Mouse (Mus musculus) liver, postnatal 0 days (tissue): ENCODE results near the gene Pawr. TPM values are rescaled to one million over a fixed set of nuclear protein-coding genes. Genes with fewer than 3 reads are reported as not detected.

Source experiments
- ATAC-seq: fragments of 200-750 bp; cut with Nextera tagmentation; 2 replicates; pipeline ENCODE4 v1.8.0; 2017; ENCODE audit warnings: mild to moderate bottlenecking, moderate library complexity
- DNase-seq: peaks from one replicate; pipeline ENCODE4 v3.0.0-alpha.2; 2016
- H3K27ac ChIP-seq: fragments of 300-500 bp; sonication (generic); 2 replicates; pipeline ENCODE4 v1.5.1; 2014; ENCODE audit warnings: antibody characterized with exemption, moderate library complexity, mild to moderate bottlenecking, low read depth
- H3K27me3 ChIP-seq: fragments of 300-500 bp; sonication (generic); 2 replicates; pipeline ENCODE4 v1.6.1; 2014; ENCODE audit warnings: low read length, control low read depth, mixed read lengths; ENCODE audit not compliant: insufficient read depth
- H3K36me3 ChIP-seq: fragments of 300-500 bp; sonication (generic); replicated peaks from 2 replicates; pipeline ENCODE4 v1.6.1; 2014; ENCODE audit warnings: mild to moderate bottlenecking, control low read depth, low read length, moderate library complexity, mixed read lengths; ENCODE audit not compliant: insufficient read depth
- H3K4me1 ChIP-seq: fragments of 300-500 bp; sonication (generic); 2 replicates; pipeline ENCODE4 v1.6.1; 2014; ENCODE audit warnings: antibody characterized with exemption, mild to moderate bottlenecking, control low read depth; ENCODE audit not compliant: insufficient read depth
- H3K4me2 ChIP-seq: fragments of 300-500 bp; sonication (generic); 2 replicates; pipeline ENCODE4 v1.6.1; 2014; ENCODE audit warnings: low read depth, mild to moderate bottlenecking, low read length, moderate library complexity, mixed read lengths
- H3K4me3 ChIP-seq: fragments of 300-500 bp; sonication (generic); 2 replicates; pipeline ENCODE4 v1.5.1; 2014; ENCODE audit warnings: low read depth, low read length
- H3K9ac ChIP-seq: fragments of 300-500 bp; sonication (generic); replicated peaks from 2 replicates; pipeline ENCODE4 v1.6.1; 2014; ENCODE audit warnings: mild to moderate bottlenecking, moderate library complexity
- H3K9me3 ChIP-seq: fragments of 300-500 bp; sonication (generic); 2 replicates; pipeline ENCODE4 v1.6.1; 2016; ENCODE audit warnings: mild to moderate bottlenecking, control low read depth, low read length, mixed read lengths
- CTCF ChIP-seq: sonication (generic); IDR thresholded peaks from 2 replicates; pipeline ENCODE4 v1.5.1; 2016; ENCODE audit warnings: antibody characterized with exemption, low read depth
- EP300 ChIP-seq: IDR thresholded peaks from 2 replicates; pipeline ENCODE4 v1.6.1; 2016; ENCODE audit warnings: antibody characterized with exemption, low read depth, mild to moderate bottlenecking
- WGBS: fragments of 180-500 bp; shearing (Covaris S2); extraction: QIAGEN DNeasy Blood & Tissue Kit; methylation state at CpG from one replicate; pipeline ENCODE4 v1.1.7; 2014; ENCODE audit not compliant: insufficient replicate concordance; 5-methylcytosine and 5-hydroxymethylcytosine counted together
- polyA plus RNA-seq: library from polyadenylated mRNA; unstranded; fragments of >200 nt; fragmentation: Nextera tagmentation; extraction: Ambion mirVana; gene quantifications from 2 replicates; pipeline ENCODE4 v1.2.1, GENCODE M21; 2015

The Pawr gene
- polyA plus RNA-seq, 1 experiment from 2014 or later, result 3.5 TPM

GRCm38 (mm10) chr10:108294766-108295165 is 37.2 kb upstream of the Pawr start:
- H3K36me3 ChIP-seq, result no peaks in the 10 kb centered on the region
- no peak overlapping the region for H3K27ac ChIP-seq
- no peak overlapping the region for H3K4me2 ChIP-seq
- TF ChIP-seq CTCF (no peak), EP300 (no peak)
- 77% methylated on average over 7 of the region's 7 CpGs for WGBS
- H3K9me3 ChIP-seq, result no peaks in the 10 kb centered on the region
- DNase-seq, result no peak
- ATAC-seq, result no peak
- no peak overlapping the region for H3K4me3 ChIP-seq
- H3K4me1 ChIP-seq, result no peaks in the 10 kb centered on the region
- H3K9ac ChIP-seq, result no peak overlapping the region
- H3K27me3 ChIP-seq, result no peaks in the 10 kb centered on the region

DNA sequence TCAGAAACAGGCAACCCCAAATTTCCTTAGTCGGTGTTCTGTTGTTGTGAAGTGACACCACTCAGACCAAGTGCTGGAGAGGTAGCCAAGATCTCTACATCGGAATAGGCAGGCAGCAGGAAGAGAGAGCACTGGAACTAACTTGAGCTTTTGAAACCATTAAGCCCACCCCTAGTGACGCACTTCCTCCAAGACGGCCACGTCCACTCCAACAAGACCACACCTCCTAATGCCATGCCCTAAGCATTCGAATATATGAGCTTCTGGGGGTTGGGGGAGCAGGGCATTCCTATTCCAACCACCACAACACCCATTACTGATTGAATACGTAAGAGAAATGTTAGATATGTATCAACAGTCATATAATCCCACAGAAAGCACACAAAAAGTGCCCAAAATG is 35.5 kb upstream of the Pawr start:
- DNase-seq (no peak), ATAC-seq (no peak)
- no peak for TF ChIP-seq EP300
- no peak for TF ChIP-seq CTCF
- no peaks in the 10 kb centered on the region for H3K4me1 ChIP-seq
- no peak overlapping the region for H3K4me2 ChIP-seq
- 72% methylated on average over 7 of the region's 7 CpGs for WGBS
- H3K9me3 ChIP-seq, result no peaks in the 10 kb centered on the region
- no peaks in the 10 kb centered on the region for H3K27me3 ChIP-seq
- no peak overlapping the region for H3K27ac ChIP-seq
- H3K9ac ChIP-seq, result no peak overlapping the region
- H3K4me3 ChIP-seq, result no peak overlapping the region
- H3K36me3 ChIP-seq, result no peaks in the 10 kb centered on the region

GRCm38 (mm10) chr10:108298261-108298660 is 33.7 kb upstream of the Pawr start:
- Histone ChIP-seq H3K4me1 (no peaks in the 10 kb centered on the region), H3K27ac (no peak overlapping the region), H3K9ac (no peak overlapping the region), H3K4me3 (no peak overlapping the region), H3K4me2 (no peak overlapping the region), H3K9me3 (no peaks in the 10 kb centered on the region), H3K27me3 (no peaks in the 10 kb centered on the region), H3K36me3 (no peaks in the 10 kb centered on the region)
- DNase-seq, result no peak
- 90% methylated on average over 13 of the region's 13 CpGs for WGBS
- TF ChIP-seq EP300 (no peak), CTCF (no peak)
- ATAC-seq, result no peak

GRCm38 (mm10) chr10:108298841-108299545 is 32.9 kb upstream of the Pawr start:
- ATAC-seq, result no peak
- H3K4me3 ChIP-seq, result no peak overlapping the region
- 74% methylated on average over 16 of the region's 17 CpGs for WGBS
- H3K27me3 ChIP-seq, result no peaks in the 10 kb centered on the region
- H3K4me2 ChIP-seq, result no peak overlapping the region
- no peaks in the 10 kb centered on the region for H3K36me3 ChIP-seq
- no peaks in the 10 kb centered on the region for H3K9me3 ChIP-seq
- TF ChIP-seq CTCF (no peak), EP300 (no peak)
- no peaks in the 10 kb centered on the region for H3K4me1 ChIP-seq
- DNase-seq, result no peak
- no peak overlapping the region for H3K27ac ChIP-seq
- H3K9ac ChIP-seq, result no peak overlapping the region

GRCm38 (mm10) chr10:108299828-108300227 is 32.1 kb upstream of the Pawr start:
- Histone ChIP-seq H3K9me3 (no peaks in the 10 kb centered on the region), H3K27me3 (no peaks in the 10 kb centered on the region), H3K4me3 (no peak overlapping the region), H3K4me1 (no peaks in the 10 kb centered on the region), H3K9ac (no peak overlapping the region), H3K4me2 (no peak overlapping the region), H3K36me3 (no peaks in the 10 kb centered on the region), H3K27ac (no peak overlapping the region)
- DNase-seq (no peak), ATAC-seq (no peak)
- WGBS, result 75% methylated on average over 11 of the region's 11 CpGs
- no peak for TF ChIP-seq EP300
- TF ChIP-seq CTCF, result no peak

DNA sequence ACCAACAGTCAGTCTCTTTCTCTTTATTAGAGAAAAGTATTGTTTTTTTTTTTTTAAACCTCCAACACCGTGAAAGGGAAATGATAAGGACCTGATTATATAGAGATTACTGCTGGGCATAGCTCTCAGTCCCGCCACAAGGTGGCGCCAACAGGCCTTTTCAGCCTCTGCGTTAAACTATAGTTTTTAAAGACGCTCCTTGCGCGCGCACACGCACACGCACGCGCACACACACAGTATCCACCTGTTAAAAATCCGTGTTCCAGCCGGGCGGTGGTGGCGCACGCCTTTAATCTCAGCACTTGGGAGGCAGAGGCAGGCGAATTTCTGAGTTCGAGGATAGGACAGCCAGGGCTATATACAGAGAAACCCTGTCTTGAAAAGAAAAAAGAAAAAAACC is 31.1 kb upstream of the Pawr start:
- TF ChIP-seq CTCF (peak; percentile 81), EP300 (no peak; the same call in 1 of the 2 replicates)
- H3K4me1 ChIP-seq, result no peaks in the 10 kb centered on the region
- no peaks in the 10 kb centered on the region for H3K36me3 ChIP-seq
- WGBS, result 7% methylated on average over 19 of the region's 19 CpGs
- H3K9ac ChIP-seq, result no peak overlapping the region
- H3K27ac ChIP-seq, result no peak overlapping the region
- H3K27me3 ChIP-seq, result no peaks in the 10 kb centered on the region
- no peak overlapping the region for H3K4me3 ChIP-seq
- H3K4me2 ChIP-seq, result peak overlapping the region; percentile 51; the same call in 1 of the 2 replicates
- ATAC-seq, result peak; percentile 75
- DNase-seq, result peak; percentile 83
- H3K9me3 ChIP-seq, result no peaks in the 10 kb centered on the region
